ENCODE assay signal across 27 mouse cellular contexts in genomic region chr12:54658425-54659092, GRCm38 (mm10). TPM values are rescaled to one million over a fixed set of nuclear protein-coding genes. Genes with fewer than 3 reads are reported as not detected.
A peak's percentile ranks its signal among the peaks of the same experiment; 100 is the strongest.
DNase-seq lines count a peak whose midpoint lies in the region; ATAC-seq and TF ChIP-seq lines count a peak whose summit lies in the region.
"Had no signal": no experiment of that assay in that cellular context is flagged by ENCODE, and none has a peak within 500 bp of the region (broad histone marks: within the 10 kb centered on the region; RNA-seq: fewer than 3 reads in every experiment).

No protein-coding gene starts in this region.

- DNase-seq in heart, adult 11 months, result peak; percentile 13
- DNase-seq in CH12.LX (ENCODE audit: extremely low read depth), result peak; percentile 49
- DNase-seq in gonadal fat pad, adult 2 months (ENCODE audit: low read depth), result peak; percentile 62
- DNase-seq in splenic B cell, adult 2 months (ENCODE audit: low read depth, low spot score), result peak; percentile 28
- no peak for DNase-seq in spleen, postnatal 4 days (ENCODE audit: low spot score in 2 of 2)
- no peak for DNase-seq in ovary, postnatal 36 days (ENCODE audit: low spot score)
- DNase-seq in thymus, postnatal 0 days (ENCODE audit: low spot score), result no peak
- DNase-seq: adrenal gland, postnatal 14 days; cerebellum, adult 11 months; gastrocnemius, adult 2 months; gastrocnemius, postnatal 36 days; kidney, adult 18-20 months; kidney, postnatal 36 days; midbrain, embryonic 14.5 days; right cerebral cortex, postnatal 4 days; thymus, postnatal 25 days had no signal

- no peaks in the 10 kb centered on the region for H3K27me3 ChIP-seq in heart, embryonic 12.5 days (replicated peaks)
- no peaks in the 10 kb centered on the region for H3K27me3 ChIP-seq in CH12.LX (replicated peaks)
- H3K27me3 ChIP-seq in splenic B cell, adult 2 months (ENCODE audit: control insufficient read depth, insufficient read depth, low read length, poor library complexity, severe bottlenecking), result no peaks in the 10 kb centered on the region
- H3K27me3 ChIP-seq: heart, embryonic 15.5 days; kidney, embryonic 15.5 days; limb, embryonic 13.5 days; lung, embryonic 15.5 days; neural tube, embryonic 15.5 days; Patski had no signal

- no peak for TF ChIP-seq POLR2A in CH12.LX (IDR thresholded peaks at IDR 0.05; ENCODE audit: low read depth, low read length)

- peaks cover 14% of the 10 kb centered on the region for H3K4me1 ChIP-seq in heart, embryonic 12.5 days (replicated peaks)
- peaks cover 2 to 40% of the 10 kb centered on the region in 2 experiments; a peak in 3 of 4 replicates for H3K4me1 ChIP-seq in CH12.LX (ENCODE audit: control insufficient read depth in 1 of 2, insufficient read depth in 2 of 2)

- TF ChIP-seq EP300 in CH12.LX (IDR thresholded peaks at IDR 0.05; ENCODE audit: low read length), result no peak

- no peaks in the 10 kb centered on the region for H3K9me3 ChIP-seq in heart, embryonic 12.5 days (replicated peaks)
- no peaks in the 10 kb centered on the region for H3K9me3 ChIP-seq in CH12.LX (replicated peaks; ENCODE audit: low read length)
- H3K9me3 ChIP-seq: heart, embryonic 15.5 days; kidney, embryonic 15.5 days; limb, embryonic 13.5 days; lung, embryonic 15.5 days; neural tube, embryonic 15.5 days had no signal

- no peaks in the 10 kb centered on the region for H3K36me3 ChIP-seq in heart, embryonic 12.5 days
- H3K36me3 ChIP-seq in CH12.LX (replicated peaks in 1 of 2; ENCODE audit: control insufficient read depth in 1 of 2, insufficient read depth in 1 of 2, low read length in 1 of 2), result peaks cover 0 to under 1% of the 10 kb centered on the region in 2 experiments
- H3K36me3 ChIP-seq in splenic B cell, adult 2 months (ENCODE audit: control insufficient read depth, insufficient read depth, low read length, poor library complexity, severe bottlenecking), result no peaks in the 10 kb centered on the region
- H3K36me3 ChIP-seq: heart, embryonic 15.5 days; kidney, embryonic 15.5 days; limb, embryonic 13.5 days; lung, embryonic 15.5 days; neural tube, embryonic 15.5 days had no signal

- dilution Hi-C loops in CH12.LX (cut with MboI; ENCODE audit: extremely low pct_ligation_motif_present, extremely low pct_unique_long_range_greater_than_20kb, low sequenced_read_pairs), result no loop called here

- no peak for TF ChIP-seq CTCF in CH12.LX (conservative IDR thresholded peaks at IDR 0.05 in 1 of 2, IDR thresholded peaks at IDR 0.05 in 1 of 2; ENCODE audit: low read depth in 2 of 2, low read length in 2 of 2)

- TF ChIP-seq RAD21 in CH12.LX (IDR thresholded peaks at IDR 0.05; ENCODE audit: low read depth, low read length), result no peak

- in situ Hi-C loops in CH12.LX (cut with MboI; ENCODE audit: low pct_ligation_motif_present, low pct_unique_long_range_greater_than_20kb, low sequenced_read_pairs), result no loop called here

- no peak overlapping the region for H3K27ac ChIP-seq in heart, embryonic 12.5 days (ENCODE audit: poor library complexity, severe bottlenecking)
- H3K27ac ChIP-seq in CH12.LX (ENCODE audit: insufficient read depth, low read depth), result no peak overlapping the region
- H3K27ac ChIP-seq: gastrocnemius, adult 2 months; heart, embryonic 15.5 days; kidney, embryonic 15.5 days; limb, embryonic 13.5 days; lung, embryonic 15.5 days; neural tube, embryonic 15.5 days had no signal

- no peak overlapping the region for H3K4me2 ChIP-seq in heart, embryonic 12.5 days
- no peak overlapping the region for H3K4me2 ChIP-seq in CH12.LX (ENCODE audit: insufficient read depth, low read depth, poor library complexity, severe bottlenecking)
- H3K4me2 ChIP-seq: heart, embryonic 15.5 days; kidney, embryonic 15.5 days; limb, embryonic 13.5 days; liver, embryonic 11.5 days; lung, embryonic 15.5 days; neural tube, embryonic 15.5 days had no signal

- H3K79me2 ChIP-seq in CH12.LX (replicated peaks; ENCODE audit: control insufficient read depth, extremely low read depth, insufficient read depth, poor library complexity, severe bottlenecking), result peaks cover 6% of the 10 kb centered on the region; the same call in 1 of the 2 replicates

- ATAC-seq in heart, embryonic 12.5 days (ENCODE audit: insufficient number of reproducible peaks, low FRiP score), result no peak
- ATAC-seq: forebrain, embryonic 16.5 days; hindbrain, embryonic 16.5 days; Patski had no signal

- H3K9ac ChIP-seq in heart, embryonic 12.5 days, result no peak overlapping the region
- H3K9ac ChIP-seq in CH12.LX (ENCODE audit: insufficient read depth, low read depth), result no peak overlapping the region
- H3K9ac ChIP-seq: heart, embryonic 15.5 days; kidney, embryonic 15.5 days; limb, embryonic 13.5 days; lung, embryonic 15.5 days; neural tube, embryonic 15.5 days had no signal

- WGBS in heart, embryonic 12.5 days, result 71% methylated on average over 7 of the region's 7 CpGs

- H3K4me3 ChIP-seq in heart, embryonic 12.5 days, result no peak overlapping the region
- H3K4me3 ChIP-seq in CH12.LX (replicated peaks in 1 of 3; ENCODE audit: low read depth in 2 of 3, low read length in 2 of 3, poor library complexity in 1 of 3), result no peak overlapping the region
- H3K4me3 ChIP-seq: erythroblast, embryonic 14.5 days; gastrocnemius, adult 2 months; heart, embryonic 15.5 days; kidney, embryonic 15.5 days; limb, embryonic 13.5 days; lung, embryonic 15.5 days; neural tube, embryonic 15.5 days had no signal

TF ChIP-seq in CH12.LX, 34 proteins besides CTCF, POLR2A, EP300 and RAD21:
- TF ChIP-seq JUN (IDR thresholded peaks at IDR 0.05; ENCODE audit: insufficient read depth, low read depth, low read length), result no peak
- TF ChIP-seq ELF1 (IDR thresholded peaks at IDR 0.05; ENCODE audit: low read depth, low read length), result no peak
- no peak for TF ChIP-seq ZC3H11A (IDR thresholded peaks at IDR 0.05; ENCODE audit: low read depth, low read length)
- no peak for TF ChIP-seq USF1 (IDR thresholded peaks at IDR 0.05; ENCODE audit: low read depth, low read length)
- TF ChIP-seq ZNF384 (IDR thresholded peaks at IDR 0.05; ENCODE audit: low read depth, low read length), result peak; percentile 62
- TF ChIP-seq RCOR1 (conservative IDR thresholded peaks at IDR 0.05; ENCODE audit: low read depth, low read length), result no peak
- TF ChIP-seq ETS1 (conservative IDR thresholded peaks at IDR 0.05; ENCODE audit: low read depth, low read length), result no peak
- TF ChIP-seq IRF4 (IDR thresholded peaks at IDR 0.05; ENCODE audit: low read depth, low read length), result no peak

RNA-seq across cellular contexts. Expression of gene Sptssa, which starts 2.2 kb away (rescaled TPM):
- 121 and 124 TPM in 2 replicates for polyA plus RNA-seq in heart, embryonic 12.5 days (2016; fragmentation: Nextera tagmentation; extraction: Ambion mirVana)
- total RNA-seq in CH12.LX (2012; rRNA removed), result 34.0 and 38.4 TPM in 2 replicates
- 125 and 145 TPM in 2 replicates for total RNA-seq in CH12.LX (2014; rRNA removed)
- 64.8 and 66.7 TPM in 2 replicates for polyA plus RNA-seq in CH12.LX (2012; ENCODE audit: insufficient read length, low read depth)
- polyA plus RNA-seq in gonadal fat pad, adult 2 months (2012; rRNA removed), result 99.7 and 113 TPM in 2 replicates
- 212 and 214 TPM in 2 replicates for polyA plus RNA-seq in thymus, postnatal 0 days (2015; fragmentation: Nextera tagmentation; extraction: Ambion mirVana)

RNA-seq across cellular contexts. Expression of gene Eapp, which starts 37.1 kb away (rescaled TPM):
- 45.4 and 49.9 TPM in 2 replicates for polyA plus RNA-seq in heart, embryonic 12.5 days (2016; fragmentation: Nextera tagmentation; extraction: Ambion mirVana)
- total RNA-seq in CH12.LX (2012; rRNA removed), result 52.4 and 53.9 TPM in 2 replicates
- total RNA-seq in CH12.LX (2014; rRNA removed), result 51.5 and 53.4 TPM in 2 replicates
- polyA plus RNA-seq in CH12.LX (2012; ENCODE audit: insufficient read length, low read depth), result 43.1 and 60.9 TPM in 2 replicates
- polyA plus RNA-seq in gonadal fat pad, adult 2 months (2012; rRNA removed), result 9.7 and 10.5 TPM in 2 replicates
- 110 and 118 TPM in 2 replicates for polyA plus RNA-seq in thymus, postnatal 0 days (2015; fragmentation: Nextera tagmentation; extraction: Ambion mirVana)

Comparison
In these comparisons a context has a peak if more than half of its experiments do, and no peak if none do; other contexts are left out.
1. DNase-seq: peak in heart, adult 11 months (single experiment), CH12.LX (single experiment), gonadal fat pad, adult 2 months (single experiment) and splenic B cell, adult 2 months (single experiment); none in spleen, postnatal 4 days (0 of 2), ovary, postnatal 36 days (single experiment) and thymus, postnatal 0 days (single experiment).